Mouse (Mus musculus) ovary, postnatal 36 days (tissue): ENCODE measurements around the gene Chchd3.
A peak's percentile ranks its signal among the peaks of the same experiment; 100 is the strongest.

Experiments
- DNase-seq: peaks from one replicate; pipeline ENCODE4 v3.0.0; 2022; ENCODE audit warnings: low spot score, mixed read lengths

The Chchd3 gene

GRCm38 (mm10) chr6:33059735-33060576, at the start of gene Chchd3:
Chchd3 (minus strand) TSS chr6:33060260.
- peak; percentile 91 for DNase-seq

GRCm38 (mm10) chr6:33104661-33105060, 44.6 kb upstream of the Chchd3 start:
- DNase-seq, result no peak

DNA sequence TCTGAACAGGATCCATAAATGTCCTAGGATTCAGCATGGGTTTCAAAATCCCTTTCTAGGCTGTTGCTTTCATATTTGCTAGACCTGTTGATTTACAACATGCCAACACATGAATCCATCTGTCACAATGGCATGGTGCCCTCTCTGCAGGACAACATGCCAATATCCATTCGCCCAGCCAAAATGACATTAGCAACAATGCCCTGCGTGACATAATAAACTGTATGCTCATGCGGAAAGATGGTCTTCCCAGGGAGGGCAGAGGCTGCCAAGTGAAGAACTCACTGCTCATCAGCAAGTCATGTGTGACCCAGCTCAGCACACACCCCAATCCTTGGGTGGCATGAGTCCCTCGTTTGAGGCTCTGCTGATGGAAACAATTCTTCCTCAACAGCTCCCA, 38.8 kb upstream of the Chchd3 start:
- DNase-seq, result no peak

GRCm38 (mm10) chr6:33094671-33095233, 34.7 kb upstream of the Chchd3 start:
- DNase-seq, result no peak

- no peak for DNase-seq
These were observed 20.1 kb upstream of the Chchd3 start for GRCm38 (mm10) chr6:33080186-33080585.

GRCm38 (mm10) chr6:33078260-33078936, 18.3 kb upstream of the Chchd3 start:
- DNase-seq, result peak; percentile 10

DNA sequence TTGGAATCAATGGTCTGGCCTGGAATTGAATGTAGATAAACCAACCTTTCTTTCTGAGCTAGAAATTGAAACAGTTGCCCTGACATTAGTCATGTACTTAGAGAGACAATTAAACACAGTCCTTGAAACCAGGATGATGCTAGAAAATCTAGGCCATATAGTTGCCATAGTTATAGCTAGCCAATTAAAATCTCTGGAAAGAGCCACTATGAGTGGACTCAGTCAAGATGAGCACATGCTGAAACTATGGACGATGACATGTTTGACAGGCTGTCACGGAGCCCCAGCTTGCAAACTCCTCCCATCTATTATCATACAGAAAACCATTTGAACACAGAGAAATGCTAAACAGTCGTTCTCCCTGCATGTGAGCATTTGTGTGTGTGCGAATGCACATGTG, 6.4 kb upstream of the Chchd3 start:
- no peak for DNase-seq

DNA sequence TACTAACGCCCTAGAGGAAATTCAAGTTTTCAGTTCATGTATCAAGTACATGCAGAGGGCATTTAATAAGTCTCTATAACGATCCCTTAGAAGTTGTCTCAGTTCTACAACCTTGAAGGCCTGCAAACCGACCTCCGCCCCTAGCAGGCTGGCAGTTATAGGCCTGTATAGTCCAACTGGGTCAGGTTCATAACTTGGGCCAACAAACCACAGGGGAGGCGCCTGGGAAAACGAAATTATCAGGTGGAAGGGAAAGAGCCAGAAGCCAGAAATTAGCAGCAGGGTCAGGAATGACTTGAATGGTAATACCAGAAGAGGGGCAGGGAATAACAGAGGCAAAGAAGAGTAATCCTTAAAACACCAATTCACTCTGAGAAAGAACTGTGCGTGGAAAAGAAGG, 784 bp downstream of the Chchd3 start:
- DNase-seq, result no peak

DNA sequence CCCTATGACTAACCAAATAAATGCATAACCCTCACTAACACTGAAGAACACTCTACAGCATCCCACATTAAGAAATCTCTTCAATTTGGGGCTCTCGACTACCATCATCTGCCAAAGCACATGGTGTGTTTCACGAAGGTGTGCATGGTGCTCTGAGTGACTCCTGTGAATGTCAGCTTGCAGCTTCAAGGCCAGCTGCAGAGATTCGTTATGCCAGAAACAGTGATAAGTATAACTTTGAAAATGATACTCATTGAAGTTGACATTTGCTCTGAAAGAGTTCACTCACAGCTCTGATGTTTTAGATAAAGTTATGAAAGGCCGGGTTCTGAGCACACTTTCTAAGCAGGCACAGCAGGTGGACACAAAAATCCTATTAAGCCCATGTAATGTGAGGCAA, 3.7 kb downstream of the Chchd3 start:
- no peak for DNase-seq

DNA sequence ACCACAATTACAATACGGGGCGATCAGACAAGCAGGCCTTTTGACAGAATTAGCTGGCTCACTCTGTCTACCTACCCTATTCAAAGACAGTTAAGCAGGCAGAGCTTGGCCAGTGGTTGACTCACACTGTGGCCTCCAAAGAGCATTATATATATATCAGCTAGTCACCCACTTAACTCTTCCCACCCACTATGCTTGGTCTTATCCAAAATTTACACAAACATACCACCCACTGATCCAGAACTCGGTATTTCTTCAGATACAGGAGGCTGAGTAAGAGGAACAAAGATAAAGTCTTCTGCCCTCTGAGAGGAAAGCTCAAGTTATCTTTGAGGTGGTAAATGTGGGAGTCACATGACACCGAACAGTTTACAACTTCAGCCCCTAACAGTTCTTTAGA, 4.4 kb downstream of the Chchd3 start:
- DNase-seq, result no peak

DNA sequence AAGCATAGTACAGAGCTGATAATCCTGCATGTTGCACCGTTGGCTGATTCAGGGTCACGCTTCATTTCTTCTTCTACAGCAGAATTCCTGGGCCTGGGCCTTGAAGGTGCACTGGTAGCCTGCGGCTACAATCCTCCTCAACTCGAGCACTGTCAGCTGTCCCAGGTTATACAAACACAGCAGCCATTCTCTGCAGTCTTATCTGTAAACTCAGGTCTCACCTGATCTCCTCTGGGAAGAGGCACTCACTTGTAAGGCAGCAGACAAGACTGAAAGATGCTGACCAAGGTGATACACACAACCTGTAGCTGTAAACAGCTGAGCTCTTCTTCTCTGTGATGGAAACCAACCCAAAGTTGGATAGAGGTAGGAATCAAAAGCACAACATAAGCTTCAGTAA, 5.1 kb downstream of the Chchd3 start:
- DNase-seq, result no peak

GRCm38 (mm10) chr6:33051642-33052041, 8.4 kb downstream of the Chchd3 start:
- no peak for DNase-seq

DNA sequence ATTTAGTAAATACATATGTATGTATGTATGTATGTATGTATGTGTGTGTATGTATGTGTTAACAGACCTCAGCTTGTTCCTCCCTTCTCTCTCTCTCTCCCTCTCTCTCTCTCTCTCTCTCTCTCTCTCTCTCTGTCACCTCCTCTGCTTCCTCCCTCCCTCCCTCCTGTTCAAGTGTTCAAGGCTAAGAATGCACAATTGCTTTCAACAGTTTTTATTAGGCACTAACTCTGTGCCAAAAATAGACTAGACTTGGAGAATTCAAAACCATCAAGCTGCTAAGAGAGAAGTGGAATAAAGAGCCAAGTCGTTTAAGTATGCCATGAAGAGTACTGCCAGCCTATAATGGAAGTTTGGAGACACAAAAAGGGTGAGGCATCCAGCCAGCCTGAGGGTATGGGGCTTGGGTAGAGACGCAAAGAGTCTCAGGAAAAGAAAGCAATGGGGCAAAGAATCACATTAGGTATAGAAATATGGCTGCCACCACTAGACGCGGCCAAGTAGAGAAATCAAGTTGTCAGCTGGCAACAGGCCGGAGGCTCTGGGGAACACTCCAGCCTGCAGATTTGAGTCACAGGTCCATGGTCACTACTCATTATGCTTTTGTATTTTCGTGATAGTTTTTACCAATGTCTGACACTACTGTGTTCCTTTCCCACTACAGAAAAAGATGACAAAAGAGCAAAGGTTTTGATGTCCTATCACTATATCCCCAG, 10.2 kb downstream of the Chchd3 start:
- DNase-seq, result no peak

- DNase-seq, result no peak
These were observed 16.6 kb downstream of the Chchd3 start for GRCm38 (mm10) chr6:33043480-33043879.

DNA sequence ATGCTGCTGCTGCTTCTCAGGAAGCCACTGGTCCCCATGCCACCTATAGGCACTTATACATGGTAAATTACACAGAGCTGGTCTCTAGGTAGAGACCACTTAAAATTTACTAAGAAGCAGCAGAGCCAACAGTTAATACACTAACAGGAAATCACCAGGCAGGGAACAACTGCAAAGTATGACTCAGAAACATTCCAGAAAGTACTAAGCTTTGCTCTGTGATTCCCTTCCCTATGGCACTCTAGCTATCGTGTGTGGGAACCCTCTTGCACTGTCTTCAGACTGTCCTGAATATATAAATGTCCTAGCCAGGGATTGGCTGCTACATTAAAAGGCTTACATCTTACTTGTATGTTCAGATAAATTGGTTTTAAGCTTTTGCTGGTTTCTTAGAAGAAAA, 17.2 kb downstream of the Chchd3 start:
- DNase-seq, result no peak

GRCm38 (mm10) chr6:33041978-33042377, 18.1 kb downstream of the Chchd3 start:
- DNase-seq, result no peak

GRCm38 (mm10) chr6:33040360-33041090, 19.5 kb downstream of the Chchd3 start:
- no peak for DNase-seq

- DNase-seq, result no peak
These were observed 27.5 kb downstream of the Chchd3 start for GRCm38 (mm10) chr6:33032543-33032942.

DNA sequence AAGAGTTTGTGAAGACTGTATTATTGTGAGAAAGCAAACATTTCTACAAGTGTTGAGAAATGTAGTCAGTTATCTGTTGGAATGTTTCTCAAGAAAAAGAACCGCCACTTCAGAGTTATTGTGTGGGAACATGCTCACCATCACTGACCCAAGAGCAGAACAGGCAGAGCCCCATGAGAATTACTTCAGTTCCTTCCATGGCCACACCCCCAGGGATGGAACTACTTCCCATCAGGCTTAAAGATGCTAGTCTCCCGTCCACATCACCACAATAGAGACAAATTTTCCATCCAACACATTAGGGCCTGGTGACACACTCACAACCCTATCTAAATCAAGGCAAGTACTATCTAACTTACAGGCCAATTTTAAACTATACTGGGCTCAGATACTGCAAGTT, 28.4 kb downstream of the Chchd3 start:
- no peak for DNase-seq

- DNase-seq, result no peak
These were observed 31.8 kb downstream of the Chchd3 start for GRCm38 (mm10) chr6:33028296-33028695.

GRCm38 (mm10) chr6:33025041-33025440, 35.0 kb downstream of the Chchd3 start:
- DNase-seq, result no peak

DNA sequence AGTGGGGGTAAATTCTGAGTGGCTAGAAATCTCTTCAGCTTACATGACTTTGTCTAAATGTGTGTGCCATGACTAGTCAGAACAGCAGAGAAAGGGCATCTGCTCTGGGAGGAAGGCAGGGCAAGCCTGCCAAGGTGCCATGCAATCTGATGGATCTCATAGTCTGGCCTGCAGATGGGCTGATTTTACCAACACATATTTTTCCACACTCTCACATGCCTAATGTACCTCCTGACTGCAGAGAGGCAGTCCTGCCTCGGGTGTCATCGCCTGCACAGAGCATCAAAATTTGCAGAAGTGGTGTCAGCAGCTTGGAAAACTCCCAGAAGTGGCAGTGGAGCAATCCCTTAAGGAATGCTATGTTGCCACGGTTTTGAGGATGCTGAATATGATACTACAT, 55.5 kb downstream of the Chchd3 start:
- no peak for DNase-seq
